Comparison of ENCODE assay signal across 14 mouse cellular contexts in the genomic region with DNA sequence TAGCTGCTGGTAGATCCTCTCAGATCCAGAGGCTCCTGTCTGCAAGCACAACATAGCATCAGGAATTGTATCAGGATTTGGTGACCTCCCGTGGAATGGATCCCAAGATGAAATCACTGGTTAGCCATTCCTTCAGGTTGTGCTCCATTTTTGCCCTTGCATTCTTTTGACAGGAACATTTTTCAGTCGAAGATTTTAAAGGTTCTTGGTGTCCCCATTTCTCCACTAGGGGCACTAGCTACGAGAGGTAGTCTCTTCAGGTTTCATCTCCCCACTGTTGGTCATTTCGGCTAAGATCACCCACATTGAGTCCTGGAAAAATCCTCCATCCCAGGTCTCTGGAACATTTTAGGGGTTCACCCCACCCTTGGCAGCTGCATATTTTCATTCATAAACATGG. TPM values are rescaled to one million over a fixed set of nuclear protein-coding genes. Genes with fewer than 3 reads are reported as not detected.
DNase-seq lines count a peak whose midpoint lies in the region; ATAC-seq and TF ChIP-seq lines count a peak whose summit lies in the region.
"Had no signal": no experiment of that assay in that cellular context is flagged by ENCODE, and none has a peak within 500 bp of the region (broad histone marks: within the 10 kb centered on the region; RNA-seq: fewer than 3 reads in every experiment).

No protein-coding gene starts in this region.

- DNase-seq in embryo, embryonic 10 days (ENCODE audit: low spot score), result peak; percentile 21
- no peak for DNase-seq in embryo, embryonic 9.5 days (ENCODE audit: extremely low spot score)
- DNase-seq in left cerebral cortex, adult 2 months (ENCODE audit: extremely low spot score in 1 of 2, low spot score in 2 of 2), result no peak
- DNase-seq in left cerebral cortex, postnatal 10 days (ENCODE audit: extremely low spot score in 1 of 2, low spot score in 2 of 2), result no peak
- peak; percentile 49 for DNase-seq in ES-CJ7 (ENCODE audit: low read depth, low spot score)
- DNase-seq in T-cell, adult 2 months (ENCODE audit: low spot score), result no peak
- DNase-seq in hindbrain, embryonic 10.5 days (ENCODE audit: low spot score), result no peak
- DNase-seq: adrenal gland, postnatal 10 days; cerebellum, postnatal 25 days; gastrocnemius, postnatal 10 days; lung, adult 18-20 months; thymus, postnatal 4 days had no signal

- H3K27me3 ChIP-seq in hindbrain, embryonic 10.5 days (ENCODE audit: insufficient read depth, poor library complexity, severe bottlenecking), result no peaks in the 10 kb centered on the region

- H3K27ac ChIP-seq in left cerebral cortex, adult 2 months, result no peak overlapping the region
- H3K27ac ChIP-seq in hindbrain, embryonic 10.5 days, result no peak overlapping the region

- intact Hi-C loops in left cerebral cortex, adult 2 months (cut with DNase I), result no loop called here
- intact Hi-C loops in left cerebral cortex, postnatal 10 days (cut with DNase I), result loop anchor here (10.0 kb wide), 1 partner anchor 202 kb away; no protein-coding TSS in a partner anchor

- peaks cover 77% of the 10 kb centered on the region for H3K36me3 ChIP-seq in hindbrain, embryonic 10.5 days

- no peak overlapping the region for H3K4me3 ChIP-seq in left cerebral cortex, adult 2 months
- no peak overlapping the region for H3K4me3 ChIP-seq in hindbrain, embryonic 10.5 days

- peak; percentile 29; the same call in 1 of the 2 replicates for ATAC-seq in megakaryocyte progenitor cell, adult 5-6 weeks (replicated peaks; ENCODE audit: poor library complexity)

- no peaks in the 10 kb centered on the region for H3K4me1 ChIP-seq in hindbrain, embryonic 10.5 days (replicated peaks)

- WGBS in hindbrain, embryonic 10.5 days, result 83% methylated on average over 4 of the region's 4 CpGs

- no peaks in the 10 kb centered on the region for H3K9me3 ChIP-seq in hindbrain, embryonic 10.5 days

- peak; percentile 41 for TF ChIP-seq CTCF in left cerebral cortex, adult 2 months (IDR thresholded peaks at IDR 0.05)

RNA-seq across cellular contexts. Expression of a gene that starts 33.3 kb away (rescaled TPM):
- 10 to 100 TPM; 47.4 to 50.5 TPM for total RNA-seq in left cerebral cortex, adult 2 months (2021)
- total RNA-seq in left cerebral cortex, postnatal 10 days (2021), result 10 to 100 TPM; 62.5 to 62.7 TPM
- total RNA-seq in megakaryocyte progenitor cell, adult 5-6 weeks (2015), result 81.2 and 93.6 TPM in 2 replicates
- total RNA-seq in megakaryocyte progenitor cell, adult 5-6 weeks (2017), result 76.1 and 102 TPM in 2 replicates
- 61.5 and 73.7 TPM in 2 replicates for polyA plus RNA-seq in hindbrain, embryonic 10.5 days (2016; fragmentation: Nextera tagmentation; extraction: Ambion mirVana)

RNA-seq across cellular contexts. Expression of a gene that starts 53.1 kb away (rescaled TPM):
- total RNA-seq in left cerebral cortex, adult 2 months (2021), result not detected
- total RNA-seq in left cerebral cortex, postnatal 10 days (2021), result under 1 TPM; 0.30 to 0.51 TPM
- total RNA-seq in megakaryocyte progenitor cell, adult 5-6 weeks (2015), result not detected in 2 replicates
- not detected in 2 replicates for total RNA-seq in megakaryocyte progenitor cell, adult 5-6 weeks (2017)
- 0.41 and 0.58 TPM in 2 replicates for polyA plus RNA-seq in hindbrain, embryonic 10.5 days (2016; fragmentation: Nextera tagmentation; extraction: Ambion mirVana)
- total RNA-seq: left cerebral cortex, postnatal 14 days had no signal

Comparison
In these comparisons a context has a peak if more than half of its experiments do, and no peak if none do; other contexts are left out.
1. DNase-seq: peak in embryo, embryonic 10 days (single experiment) and ES-CJ7 (single experiment); none in embryo, embryonic 9.5 days (single experiment), left cerebral cortex, adult 2 months (0 of 2), left cerebral cortex, postnatal 10 days (0 of 2), T-cell, adult 2 months (single experiment) and hindbrain, embryonic 10.5 days (single experiment).